Mouse (Mus musculus): Measurements from ENCODE around the gene Tmem41a. TPM values are rescaled to one million over a fixed set of nuclear protein-coding genes. Genes with fewer than 3 reads are reported as not detected.
"Not testable (repeated sequence)": the region's sequence is repeated elsewhere in the genome, so short reads cannot be mapped to it uniquely, and the experiment has no call there.

Gene Tmem41a
- 1 to 10 TPM; 2.8 to 5.0 TPM for total RNA-seq (2021)
- long read RNA-seq, experiment 1, partial matches to known transcripts = 2 of 4 reads
- long read RNA-seq, experiment 1, other reads (novel, unspliced or antisense) = 0 of 4 reads
- long read RNA-seq, experiment 2, transcript Tmem41a-201 (5 exons, 1,360 nt) = major isoform, 5 of 9 reads
- long read RNA-seq, experiment 2, partial matches to known transcripts = 3 of 9 reads
- long read RNA-seq, experiment 2, other reads (novel, unspliced or antisense) = 0 of 9 reads

GRCm38 (mm10) chr16:21946761-21947715 lies at the start of gene Tmem41a:
Gene Tmem41a (minus strand): TSS chr16:21947552.
- intact Hi-C loops (cut with DNase I) = loop anchor here (5.0 kb wide), 1 partner anchor 60 kb away; the partner anchor contains the start of gene Senp2

GRCm38 (mm10) chr16:21996402-21996801 lies 49.0 kb upstream of the Tmem41a start:
- no peak for DNase-seq
- intact Hi-C loops (cut with DNase I) = no loop called here

More at GRCm38 (mm10) chr16:21946761-21947715, at the start of gene Tmem41a:
- DNase-seq = peak; percentile 85 to 87

- intact Hi-C loops (cut with DNase I) = no loop called here
- DNase-seq = no peak
Observed at GRCm38 (mm10) chr16:21995304-21995703, 48.0 kb upstream of the Tmem41a start, which contains the start of gene Liph. Gene Liph (minus strand): TSS chr16:21995663.

- no peak for DNase-seq
- intact Hi-C loops (cut with DNase I) = no loop called here
Observed at GRCm38 (mm10) chr16:21991774-21992173, 44.4 kb upstream of the Tmem41a start.

- intact Hi-C loops (cut with DNase I) = not testable (repeated sequence)
Observed at GRCm38 (mm10) chr16:21990893-21991292, 43.5 kb upstream of the Tmem41a start.

GRCm38 (mm10) chr16:21987956-21988355 lies 40.6 kb upstream of the Tmem41a start:
- intact Hi-C loops (cut with DNase I) = no loop called here

More at GRCm38 (mm10) chr16:21990893-21991292, 43.5 kb upstream of the Tmem41a start:
- DNase-seq = not testable (repeated sequence)

GRCm38 (mm10) chr16:21986191-21986590 lies 38.8 kb upstream of the Tmem41a start:
- intact Hi-C loops (cut with DNase I) = no loop called here

More at GRCm38 (mm10) chr16:21987956-21988355, 40.6 kb upstream of the Tmem41a start:
- DNase-seq = no peak

GRCm38 (mm10) chr16:21984091-21984490 lies 36.7 kb upstream of the Tmem41a start:
- intact Hi-C loops (cut with DNase I) = no loop called here
- DNase-seq = no peak

More at GRCm38 (mm10) chr16:21986191-21986590, 38.8 kb upstream of the Tmem41a start:
- DNase-seq = no peak

GRCm38 (mm10) chr16:21983581-21983980 lies 36.2 kb upstream of the Tmem41a start:
- no peak for DNase-seq
- intact Hi-C loops (cut with DNase I) = no loop called here

- intact Hi-C loops (cut with DNase I) = no loop called here
- no peak for DNase-seq
Observed at GRCm38 (mm10) chr16:21983146-21983545, 35.8 kb upstream of the Tmem41a start.

GRCm38 (mm10) chr16:21977347-21977746 lies 30.0 kb upstream of the Tmem41a start:
- intact Hi-C loops (cut with DNase I) = no loop called here
- no peak for DNase-seq

- intact Hi-C loops (cut with DNase I) = no loop called here
- no peak for DNase-seq
Observed at GRCm38 (mm10) chr16:21976203-21976602, 28.9 kb upstream of the Tmem41a start.

GRCm38 (mm10) chr16:21971446-21971845 lies 24.1 kb upstream of the Tmem41a start:
- intact Hi-C loops (cut with DNase I) = no loop called here
- no peak for DNase-seq

GRCm38 (mm10) chr16:21970536-21970935 lies 23.2 kb upstream of the Tmem41a start:
- intact Hi-C loops (cut with DNase I) = no loop called here
- DNase-seq = no peak

GRCm38 (mm10) chr16:21969874-21970273 lies 22.5 kb upstream of the Tmem41a start:
- DNase-seq = no peak
- intact Hi-C loops (cut with DNase I) = no loop called here

- DNase-seq = no peak
- intact Hi-C loops (cut with DNase I) = no loop called here
Observed at GRCm38 (mm10) chr16:21965576-21965975, 18.2 kb upstream of the Tmem41a start.

GRCm38 (mm10) chr16:21955591-21955990 lies 8.2 kb upstream of the Tmem41a start:
- DNase-seq = peak in 1 of 2 experiments; percentile 18
- intact Hi-C loops (cut with DNase I) = no loop called here

GRCm38 (mm10) chr16:21928471-21928870 lies 18.9 kb downstream of the Tmem41a start:
- DNase-seq = no peak
- intact Hi-C loops (cut with DNase I) = no loop called here

GRCm38 (mm10) chr16:21916681-21917080 lies 30.7 kb downstream of the Tmem41a start:
- intact Hi-C loops (cut with DNase I) = no loop called here
- DNase-seq = no peak

- intact Hi-C loops (cut with DNase I) = no loop called here
- DNase-seq = no peak
Observed at GRCm38 (mm10) chr16:21913347-21913746, 34.0 kb downstream of the Tmem41a start.

- intact Hi-C loops (cut with DNase I); DNase-seq: not testable (repeated sequence)
Observed at GRCm38 (mm10) chr16:21908906-21909305, 38.4 kb downstream of the Tmem41a start.

Measured in gastrocnemius, postnatal 36 days (tissue).